Mouse (Mus musculus): Measurements from ENCODE around the gene Slc9a3r2. TPM values are rescaled to one million over a fixed set of nuclear protein-coding genes. Genes with fewer than 3 reads are reported as not detected.

The Slc9a3r2 gene
- polyA plus RNA-seq, 1 experiment from 2014 or later, result 23.5 TPM

- Histone ChIP-seq H3K4me2 (replicated peaks) (no peak overlapping the region), H3K27me3 (no peaks in the 10 kb centered on the region), H3K9ac (replicated peaks) (no peak overlapping the region), H3K9me3 (no peaks in the 10 kb centered on the region), H3K4me3 (replicated peaks) (no peak overlapping the region), H3K36me3 (peaks cover 99% of the 10 kb centered on the region), H3K27ac (no peak overlapping the region), H3K4me1 (replicated peaks) (no peaks in the 10 kb centered on the region)
- WGBS, result 93% methylated on average over 19 of the region's 19 CpGs
- no peak for ATAC-seq
Measured at GRCm38 (mm10) chr17:24596471-24597183, 53.5 kb downstream of the Slc9a3r2 start.

DNA sequence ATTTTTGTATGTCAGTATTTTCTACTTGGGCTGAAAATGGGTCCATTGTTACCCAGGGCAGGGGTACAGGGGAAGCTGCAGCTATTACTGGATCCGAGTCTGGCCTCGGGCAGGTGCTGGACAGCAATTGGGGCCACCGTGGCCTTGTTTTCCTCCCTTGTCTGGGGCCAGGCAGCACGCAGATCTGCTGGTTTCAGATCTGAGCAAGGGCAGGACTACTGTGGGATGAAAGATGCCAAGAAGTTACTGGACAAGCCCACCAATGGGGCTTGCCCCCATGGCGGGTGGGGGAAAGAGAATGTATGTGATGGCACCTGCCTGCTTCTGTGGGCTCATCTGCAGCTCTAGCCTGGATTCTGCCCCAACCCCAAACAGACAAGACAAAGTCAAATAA lies 54.1 kb downstream of the Slc9a3r2 start:
- Histone ChIP-seq H3K27me3 (no peaks in the 10 kb centered on the region), H3K27ac (no peak overlapping the region), H3K4me3 (replicated peaks) (no peak overlapping the region), H3K36me3 (peaks cover 99% of the 10 kb centered on the region), H3K9ac (replicated peaks) (no peak overlapping the region), H3K4me2 (replicated peaks) (no peak overlapping the region), H3K9me3 (no peaks in the 10 kb centered on the region), H3K4me1 (replicated peaks) (no peaks in the 10 kb centered on the region)
- 89% methylated on average over 5 of the region's 5 CpGs for WGBS
- ATAC-seq, result no peak

- WGBS, result 79% methylated on average over 17 of the region's 17 CpGs
- Histone ChIP-seq H3K4me2 (replicated peaks) (no peak overlapping the region), H3K9ac (replicated peaks) (no peak overlapping the region), H3K36me3 (peaks cover 99% of the 10 kb centered on the region), H3K4me3 (replicated peaks) (no peak overlapping the region), H3K4me1 (replicated peaks) (no peaks in the 10 kb centered on the region), H3K9me3 (no peaks in the 10 kb centered on the region), H3K27ac (no peak overlapping the region), H3K27me3 (no peaks in the 10 kb centered on the region)
- no peak for ATAC-seq
Measured at GRCm38 (mm10) chr17:24595126-24596072, 54.7 kb downstream of the Slc9a3r2 start.

GRCm38 (mm10) chr17:24593992-24594890 lies 55.9 kb downstream of the Slc9a3r2 start:
- no peak overlapping the region for H3K27ac ChIP-seq
- H3K4me3 ChIP-seq (replicated peaks), result no peak overlapping the region
- no peaks in the 10 kb centered on the region for H3K4me1 ChIP-seq (replicated peaks)
- ATAC-seq, result peak; percentile 22; the same call in 1 of the 2 replicates
- peaks cover 97% of the 10 kb centered on the region for H3K36me3 ChIP-seq
- 95% methylated on average over 26 of the region's 26 CpGs for WGBS
- H3K27me3 ChIP-seq, result no peaks in the 10 kb centered on the region
- no peak overlapping the region for H3K9ac ChIP-seq (replicated peaks)
- no peak overlapping the region for H3K4me2 ChIP-seq (replicated peaks)
- H3K9me3 ChIP-seq, result no peaks in the 10 kb centered on the region

DNA sequence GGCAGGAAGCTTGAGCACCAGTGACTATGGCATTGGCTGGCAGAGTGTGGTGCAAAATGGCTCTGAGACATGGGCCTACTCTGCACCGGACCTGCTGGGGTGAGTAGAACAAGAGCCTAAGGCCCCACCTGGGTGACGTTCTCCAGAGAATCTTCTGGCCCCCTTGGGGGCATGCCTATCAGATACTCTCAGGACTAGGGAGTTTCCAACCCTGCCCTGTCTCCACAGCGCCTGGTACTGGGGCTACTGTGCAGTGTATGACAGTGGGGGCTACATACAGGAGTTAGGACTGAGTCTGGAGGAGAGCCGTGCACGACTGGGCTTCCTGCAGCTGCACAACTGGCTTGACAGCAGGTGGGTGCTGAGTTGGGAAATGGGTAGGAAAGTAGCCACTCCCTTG lies 56.9 kb downstream of the Slc9a3r2 start:
- H3K27ac ChIP-seq, result no peak overlapping the region
- no peaks in the 10 kb centered on the region for H3K4me1 ChIP-seq (replicated peaks)
- H3K36me3 ChIP-seq, result peaks cover 93% of the 10 kb centered on the region
- H3K9me3 ChIP-seq, result no peaks in the 10 kb centered on the region
- H3K4me2 ChIP-seq (replicated peaks), result no peak overlapping the region
- 91% methylated on average over 5 of the region's 5 CpGs for whole genome bisulfite sequencing
- H3K27me3 ChIP-seq, result no peaks in the 10 kb centered on the region
- ATAC-seq, result no peak
- H3K9ac ChIP-seq (replicated peaks), result no peak overlapping the region
- no peak overlapping the region for H3K4me3 ChIP-seq (replicated peaks)

GRCm38 (mm10) chr17:24591695-24592094 lies 58.4 kb downstream of the Slc9a3r2 start:
- 97% methylated on average over 5 of the region's 5 CpGs for WGBS
- no peak for ATAC-seq
- H3K27me3 ChIP-seq, result no peaks in the 10 kb centered on the region
- H3K36me3 ChIP-seq, result peaks cover 92% of the 10 kb centered on the region
- no peak overlapping the region for H3K4me3 ChIP-seq (replicated peaks)
- H3K9me3 ChIP-seq, result no peaks in the 10 kb centered on the region
- H3K4me2 ChIP-seq (replicated peaks), result no peak overlapping the region
- no peaks in the 10 kb centered on the region for H3K4me1 ChIP-seq (replicated peaks)
- no peak overlapping the region for H3K27ac ChIP-seq
- no peak overlapping the region for H3K9ac ChIP-seq (replicated peaks)

DNA sequence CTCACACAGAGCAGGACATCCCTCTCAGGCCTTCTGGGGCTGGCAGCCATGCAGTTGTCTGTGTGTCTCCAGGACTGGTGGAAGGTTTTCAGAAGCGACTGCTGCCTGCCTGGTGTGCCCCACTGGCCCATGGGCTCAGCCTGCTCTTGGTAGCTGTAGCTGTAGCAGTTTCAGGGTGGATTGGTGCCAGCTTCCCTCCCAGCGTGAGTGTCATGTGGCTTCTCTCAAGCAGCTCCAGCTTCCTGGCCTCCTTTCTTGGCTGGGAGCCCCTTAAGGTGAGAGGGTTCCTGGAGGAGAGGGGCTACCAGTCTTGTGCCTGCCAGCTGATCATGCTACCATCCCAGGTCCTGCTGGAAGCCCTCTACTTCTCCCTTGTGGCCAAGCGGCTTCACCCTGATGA lies 59.2 kb downstream of the Slc9a3r2 start:
- no peak for ATAC-seq
- no peak overlapping the region for H3K4me2 ChIP-seq (replicated peaks)
- no peaks in the 10 kb centered on the region for H3K9me3 ChIP-seq
- 0 out of 2 replicates have a peak overlapping the region, but pooled peaks have one; percentile 4 for H3K9ac ChIP-seq (replicated peaks)
- H3K27me3 ChIP-seq, result no peaks in the 10 kb centered on the region
- no peaks in the 10 kb centered on the region for H3K4me1 ChIP-seq (replicated peaks)
- 88% methylated on average over 3 of the region's 3 CpGs for WGBS
- H3K4me3 ChIP-seq (replicated peaks), result no peak overlapping the region
- no peak overlapping the region for H3K27ac ChIP-seq
- H3K36me3 ChIP-seq, result peaks cover 92% of the 10 kb centered on the region

Small RNA genes within 50 kb of the gene (microRNA-seq; reads per million reads assigned to microRNA genes)
- not detected for gene Gm24589

Other genes with a start within 250 kb of the Slc9a3r2 start
- gene Rnps1, start 235.8 kb downstream of the Slc9a3r2 start, polyA plus RNA-seq (2015; fragmentation: Nextera tagmentation; extraction: Ambion mirVana), result 370 and 374 TPM in 2 replicates
- gene Eci1, start 223.7 kb downstream of the Slc9a3r2 start, polyA plus RNA-seq (2015; fragmentation: Nextera tagmentation; extraction: Ambion mirVana), result 45.5 and 45.9 TPM in 2 replicates
- 6.8 and 6.9 TPM in 2 replicates for gene Dnase1l2, start 207.2 kb downstream of the Slc9a3r2 start, polyA plus RNA-seq (2015; fragmentation: Nextera tagmentation; extraction: Ambion mirVana)
- gene E4f1, start 180.0 kb downstream of the Slc9a3r2 start, polyA plus RNA-seq (2015; fragmentation: Nextera tagmentation; extraction: Ambion mirVana), result 44.0 and 45.1 TPM in 2 replicates
- 48.3 and 54.9 TPM in 2 replicates for gene Pgp, start 179.9 kb downstream of the Slc9a3r2 start, polyA plus RNA-seq (2015; fragmentation: Nextera tagmentation; extraction: Ambion mirVana)
- not detected in 2 replicates for gene Bricd5, start 176.4 kb downstream of the Slc9a3r2 start, polyA plus RNA-seq (2015; fragmentation: Nextera tagmentation; extraction: Ambion mirVana)
- gene Mlst8, start 171.2 kb downstream of the Slc9a3r2 start, polyA plus RNA-seq (2015; fragmentation: Nextera tagmentation; extraction: Ambion mirVana), result 38.6 and 41.4 TPM in 2 replicates
- 24.7 and 29.1 TPM in 2 replicates for gene Caskin1, start 161.7 kb downstream of the Slc9a3r2 start, polyA plus RNA-seq (2015; fragmentation: Nextera tagmentation; extraction: Ambion mirVana)
- 97.3 and 106 TPM in 2 replicates for gene Traf7, start 122.4 kb downstream of the Slc9a3r2 start, polyA plus RNA-seq (2015; fragmentation: Nextera tagmentation; extraction: Ambion mirVana)
- gene Rab26, start 116.1 kb downstream of the Slc9a3r2 start, polyA plus RNA-seq (2015; fragmentation: Nextera tagmentation; extraction: Ambion mirVana), result 2.9 TPM in 2 replicates
- gene Pkd1, start 100.5 kb downstream of the Slc9a3r2 start, polyA plus RNA-seq (2015; fragmentation: Nextera tagmentation; extraction: Ambion mirVana), result 17.7 and 19.4 TPM in 2 replicates
- 73.1 and 74.1 TPM in 2 replicates for gene Tsc2, start 17.7 kb downstream of the Slc9a3r2 start, polyA plus RNA-seq (2015; fragmentation: Nextera tagmentation; extraction: Ambion mirVana)
- gene Nthl1, start 17.6 kb downstream of the Slc9a3r2 start, polyA plus RNA-seq (2015; fragmentation: Nextera tagmentation; extraction: Ambion mirVana), result 10.0 and 10.8 TPM in 2 replicates
- gene Npw, start 8.1 kb upstream of the Slc9a3r2 start, polyA plus RNA-seq (2015; fragmentation: Nextera tagmentation; extraction: Ambion mirVana), result not detected in 2 replicates
- 15.0 and 18.6 TPM in 2 replicates for gene Zfp598, start 19.4 kb upstream of the Slc9a3r2 start, polyA plus RNA-seq (2015; fragmentation: Nextera tagmentation; extraction: Ambion mirVana)
- gene Syngr3, start 39.6 kb upstream of the Slc9a3r2 start, polyA plus RNA-seq (2015; fragmentation: Nextera tagmentation; extraction: Ambion mirVana), result 95.0 and 98.1 TPM in 2 replicates
- 36.7 and 39.9 TPM in 2 replicates for gene Gfer, start 45.8 kb upstream of the Slc9a3r2 start, polyA plus RNA-seq (2015; fragmentation: Nextera tagmentation; extraction: Ambion mirVana)
- gene Noxo1, start 45.9 kb upstream of the Slc9a3r2 start, polyA plus RNA-seq (2015; fragmentation: Nextera tagmentation; extraction: Ambion mirVana), result 1.7 and 2.2 TPM in 2 replicates
- 81.4 and 84.3 TPM in 2 replicates for gene Tbl3, start 57.3 kb upstream of the Slc9a3r2 start, polyA plus RNA-seq (2015; fragmentation: Nextera tagmentation; extraction: Ambion mirVana)
- not detected in 2 replicates for gene Rnf151, start 67.7 kb upstream of the Slc9a3r2 start, polyA plus RNA-seq (2015; fragmentation: Nextera tagmentation; extraction: Ambion mirVana)
- 770 and 771 TPM in 2 replicates for gene Rps2, start 67.8 kb upstream of the Slc9a3r2 start, polyA plus RNA-seq (2015; fragmentation: Nextera tagmentation; extraction: Ambion mirVana)
- gene Ndufb10, start 74.2 kb upstream of the Slc9a3r2 start, polyA plus RNA-seq (2015; fragmentation: Nextera tagmentation; extraction: Ambion mirVana), result 257 and 260 TPM in 2 replicates
- not detected in 2 replicates for gene Rpl3l, start 77.5 kb upstream of the Slc9a3r2 start, polyA plus RNA-seq (2015; fragmentation: Nextera tagmentation; extraction: Ambion mirVana)
- gene Msrb1, start 86.3 kb upstream of the Slc9a3r2 start, polyA plus RNA-seq (2015; fragmentation: Nextera tagmentation; extraction: Ambion mirVana), result 18.0 and 19.6 TPM in 2 replicates
- gene Hs3st6, start 102.7 kb upstream of the Slc9a3r2 start, polyA plus RNA-seq (2015; fragmentation: Nextera tagmentation; extraction: Ambion mirVana), result 0.13 and 0.22 TPM in 2 replicates
- gene Meiob, start 154.0 kb upstream of the Slc9a3r2 start, polyA plus RNA-seq (2015; fragmentation: Nextera tagmentation; extraction: Ambion mirVana), result not detected in 2 replicates
- gene Hagh, start 189.8 kb upstream of the Slc9a3r2 start, polyA plus RNA-seq (2015; fragmentation: Nextera tagmentation; extraction: Ambion mirVana), result 43.9 and 49.7 TPM in 2 replicates
- 17.9 and 18.4 TPM in 2 replicates for gene Fahd1, start 200.0 kb upstream of the Slc9a3r2 start, polyA plus RNA-seq (2015; fragmentation: Nextera tagmentation; extraction: Ambion mirVana)
- gene Igfals, start 215.7 kb upstream of the Slc9a3r2 start, polyA plus RNA-seq (2015; fragmentation: Nextera tagmentation; extraction: Ambion mirVana), result 0.28 TPM in 1 of 2 replicates, not detected in the other
- 68.2 and 75.3 TPM in 2 replicates for gene Nubp2, start 236.0 kb upstream of the Slc9a3r2 start, polyA plus RNA-seq (2015; fragmentation: Nextera tagmentation; extraction: Ambion mirVana)
- 71.7 and 74.7 TPM in 2 replicates for gene Spsb3, start 236.3 kb upstream of the Slc9a3r2 start, polyA plus RNA-seq (2015; fragmentation: Nextera tagmentation; extraction: Ambion mirVana)
- gene Eme2, start 244.8 kb upstream of the Slc9a3r2 start, polyA plus RNA-seq (2015; fragmentation: Nextera tagmentation; extraction: Ambion mirVana), result 36.8 and 38.4 TPM in 2 replicates
- gene Mrps34, start 244.8 kb upstream of the Slc9a3r2 start, polyA plus RNA-seq (2015; fragmentation: Nextera tagmentation; extraction: Ambion mirVana), result 73.0 and 82.3 TPM in 2 replicates
- gene Nme3, start 246.2 kb upstream of the Slc9a3r2 start, polyA plus RNA-seq (2015; fragmentation: Nextera tagmentation; extraction: Ambion mirVana), result 74.1 and 76.8 TPM in 2 replicates

Measured in midbrain, embryonic 13.5 days (tissue).